Mouse (Mus musculus) neural tube, embryonic 11.5 days (tissue): Measurements from ENCODE around the gene Arl11. TPM values are rescaled to one million over a fixed set of nuclear protein-coding genes. Genes with fewer than 3 reads are reported as not detected.

Source experiments
- ATAC-seq: fragments of 200-750 bp; cut with Nextera tagmentation; 2 replicates; pipeline ENCODE4 v1.8.0; 2017; ENCODE audit warnings: moderate number of reproducible peaks, mild to moderate bottlenecking, moderate TSS enrichment, moderate library complexity; ENCODE audit not compliant: insufficient read depth, low FRiP score, low TSS enrichment
- DNase-seq: peaks from one replicate; pipeline ENCODE4 v3.0.0-alpha.2; 2015; ENCODE audit warnings: low spot score
- H3K27ac ChIP-seq: fragments of 300-500 bp; sonication (generic); 2 replicates; pipeline ENCODE4 v1.5.1; 2014; ENCODE audit warnings: low read depth, mild to moderate bottlenecking, low read length
- H3K27me3 ChIP-seq: fragments of 300-500 bp; sonication (generic); 2 replicates; pipeline ENCODE4 v1.6.1; 2014; ENCODE audit warnings: mild to moderate bottlenecking, low read length, mixed read lengths; ENCODE audit not compliant: control insufficient read depth, insufficient read depth
- H3K36me3 ChIP-seq: fragments of 300-500 bp; sonication (generic); 2 replicates; pipeline ENCODE4 v1.6.1; 2014; ENCODE audit warnings: mild to moderate bottlenecking, low read length, moderate library complexity, mixed read lengths; ENCODE audit not compliant: control insufficient read depth, insufficient read depth
- H3K4me1 ChIP-seq: fragments of 300-500 bp; sonication (generic); 2 replicates; pipeline ENCODE4 v1.6.1; 2014; ENCODE audit warnings: low read length, mixed read lengths; ENCODE audit not compliant: control insufficient read depth, insufficient read depth
- H3K4me2 ChIP-seq: fragments of 300-500 bp; sonication (generic); 2 replicates; pipeline ENCODE4 v1.6.1; 2014; ENCODE audit warnings: low read depth, mild to moderate bottlenecking, moderate library complexity
- H3K4me3 ChIP-seq: fragments of 300-500 bp; sonication (generic); 2 replicates; pipeline ENCODE4 v1.5.1; 2014; ENCODE audit warnings: low read depth, low read length
- H3K9ac ChIP-seq: fragments of 300-500 bp; sonication (generic); 2 replicates; pipeline ENCODE4 v1.6.1; 2014; ENCODE audit warnings: mild to moderate bottlenecking, low read length
- H3K9me3 ChIP-seq: fragments of 300-500 bp; sonication (generic); 2 replicates; pipeline ENCODE4 v1.6.1; 2016; ENCODE audit warnings: low read length; ENCODE audit not compliant: control insufficient read depth
- WGBS: fragments of 180-500 bp; shearing (Covaris S2); extraction: QIAGEN DNeasy Blood & Tissue Kit; methylation state at CpG from one replicate; pipeline ENCODE4 v1.1.7; 2014; 5-methylcytosine and 5-hydroxymethylcytosine counted together
- polyA plus RNA-seq: library from polyadenylated mRNA; unstranded; fragments of >200 nt; fragmentation: Nextera tagmentation; extraction: Ambion mirVana; gene quantifications from 2 replicates; pipeline ENCODE4 v1.2.1, GENCODE M21; 2014

Gene Arl11
- polyA plus RNA-seq, 1 experiment from 2014 or later = 0.56 TPM

- Histone ChIP-seq H3K36me3 (no peaks in the 10 kb centered on the region), H3K4me1 (no peaks in the 10 kb centered on the region), H3K9ac (no peak overlapping the region), H3K4me2 (no peak overlapping the region), H3K9me3 (no peaks in the 10 kb centered on the region), H3K4me3 (no peak overlapping the region), H3K27me3 (no peaks in the 10 kb centered on the region), H3K27ac (no peak overlapping the region)
- WGBS = 21% methylated on average over 6 of the region's 6 CpGs
- ATAC-seq = no peak
- DNase-seq = peak; percentile 75
Measured at GRCm38 (mm10) chr14:61294738-61295079, 14.8 kb upstream of the Arl11 start.

- Histone ChIP-seq H3K4me2 (no peak overlapping the region), H3K36me3 (no peaks in the 10 kb centered on the region), H3K4me1 (no peaks in the 10 kb centered on the region), H3K27ac (no peak overlapping the region), H3K9ac (no peak overlapping the region), H3K27me3 (no peaks in the 10 kb centered on the region), H3K4me3 (no peak overlapping the region), H3K9me3 (no peaks in the 10 kb centered on the region)
- ATAC-seq (no peak), DNase-seq (no peak)
- 88% methylated on average over 6 of the region's 6 CpGs for WGBS
Measured at GRCm38 (mm10) chr14:61299810-61300209, 9.7 kb upstream of the Arl11 start.

GRCm38 (mm10) chr14:61301323-61301722 is 8.2 kb upstream of the Arl11 start:
- no peak overlapping the region for H3K27ac ChIP-seq
- no peaks in the 10 kb centered on the region for H3K27me3 ChIP-seq
- no peak overlapping the region for H3K4me2 ChIP-seq
- H3K4me1 ChIP-seq = no peaks in the 10 kb centered on the region
- DNase-seq (no peak), ATAC-seq (no peak)
- WGBS = 60% methylated on average over 2 of the region's 2 CpGs
- H3K4me3 ChIP-seq = no peak overlapping the region
- no peaks in the 10 kb centered on the region for H3K9me3 ChIP-seq
- H3K9ac ChIP-seq = no peak overlapping the region
- H3K36me3 ChIP-seq = no peaks in the 10 kb centered on the region

GRCm38 (mm10) chr14:61302428-61302827 is 7.1 kb upstream of the Arl11 start:
- Histone ChIP-seq H3K27me3 (no peaks in the 10 kb centered on the region), H3K9ac (no peak overlapping the region), H3K4me1 (no peaks in the 10 kb centered on the region), H3K4me2 (no peak overlapping the region), H3K4me3 (no peak overlapping the region), H3K36me3 (no peaks in the 10 kb centered on the region), H3K27ac (no peak overlapping the region), H3K9me3 (no peaks in the 10 kb centered on the region)
- DNase-seq (no peak), ATAC-seq (no peak)
- 81% methylated on average over 2 of the region's 2 CpGs for WGBS

GRCm38 (mm10) chr14:61303969-61304609 is 5.5 kb upstream of the Arl11 start:
- H3K4me3 ChIP-seq = no peak overlapping the region
- H3K27ac ChIP-seq = no peak overlapping the region
- H3K9ac ChIP-seq = no peak overlapping the region
- H3K36me3 ChIP-seq = no peaks in the 10 kb centered on the region
- WGBS = 83% methylated on average over 4 of the region's 4 CpGs
- no peak overlapping the region for H3K4me2 ChIP-seq
- no peaks in the 10 kb centered on the region for H3K4me1 ChIP-seq
- no peak for ATAC-seq
- no peaks in the 10 kb centered on the region for H3K9me3 ChIP-seq
- H3K27me3 ChIP-seq = no peaks in the 10 kb centered on the region
- DNase-seq = no peak

GRCm38 (mm10) chr14:61310036-61310772 is 651 bp downstream of the Arl11 start:
- DNase-seq (no peak), ATAC-seq (no peak)
- H3K4me2 ChIP-seq = no peak overlapping the region
- no peaks in the 10 kb centered on the region for H3K4me1 ChIP-seq
- H3K4me3 ChIP-seq = no peak overlapping the region
- no peak overlapping the region for H3K27ac ChIP-seq
- H3K9ac ChIP-seq = no peak overlapping the region
- WGBS = 84% methylated on average over 7 of the region's 7 CpGs
- no peaks in the 10 kb centered on the region for H3K36me3 ChIP-seq
- H3K9me3 ChIP-seq = no peaks in the 10 kb centered on the region
- no peaks in the 10 kb centered on the region for H3K27me3 ChIP-seq

- ATAC-seq (no peak), DNase-seq (no peak)
- no peak overlapping the region for H3K27ac ChIP-seq
- H3K27me3 ChIP-seq = no peaks in the 10 kb centered on the region
- H3K9ac ChIP-seq = no peak overlapping the region; the same call in 1 of the 2 replicates
- H3K4me1 ChIP-seq = no peaks in the 10 kb centered on the region
- H3K4me2 ChIP-seq = no peak overlapping the region
- 74% methylated on average over 12 of the region's 12 CpGs for WGBS
- H3K9me3 ChIP-seq = no peaks in the 10 kb centered on the region
- no peaks in the 10 kb centered on the region for H3K36me3 ChIP-seq
- H3K4me3 ChIP-seq = no peak overlapping the region
Measured at GRCm38 (mm10) chr14:61310963-61311362, 1.4 kb downstream of the Arl11 start.

GRCm38 (mm10) chr14:61316861-61317260 is 7.3 kb downstream of the Arl11 start:
- H3K9ac ChIP-seq = no peak overlapping the region
- H3K4me3 ChIP-seq = no peak overlapping the region

GRCm38 (mm10) chr14:61320765-61321164 is 11.2 kb downstream of the Arl11 start:
- 89% methylated on average over 1 of the region's 1 CpGs for WGBS
- Histone ChIP-seq H3K36me3 (no peaks in the 10 kb centered on the region), H3K27me3 (no peaks in the 10 kb centered on the region), H3K27ac (no peak overlapping the region), H3K9ac (no peak overlapping the region), H3K9me3 (no peaks in the 10 kb centered on the region), H3K4me3 (no peak overlapping the region), H3K4me1 (no peaks in the 10 kb centered on the region), H3K4me2 (no peak overlapping the region)
- ATAC-seq = no peak
- DNase-seq = no peak

More at GRCm38 (mm10) chr14:61316861-61317260, 7.3 kb downstream of the Arl11 start:
- ATAC-seq (no peak), DNase-seq (peak; percentile 44)
- H3K27me3 ChIP-seq = no peaks in the 10 kb centered on the region
- WGBS = 36% methylated on average over 4 of the region's 4 CpGs
- no peak overlapping the region for H3K27ac ChIP-seq
- no peaks in the 10 kb centered on the region for H3K9me3 ChIP-seq
- no peak overlapping the region for H3K4me2 ChIP-seq
- no peaks in the 10 kb centered on the region for H3K4me1 ChIP-seq
- H3K36me3 ChIP-seq = no peaks in the 10 kb centered on the region
